Mouse (Mus musculus) fat pad, adult 2 months (tissue): ENCODE measurements at regions not wholly inside any gene's neighbourhood (a gene's known extent, or its start where the extent isn't known, plus 50 kb on each side); places are given as distances from the start of the nearest gene placed in this dataset.
"Not testable (repeated sequence)": the region's sequence is repeated elsewhere in the genome, so short reads cannot be mapped to it uniquely, and the experiment has no call there.

Experiments used
- DNase-seq: peaks from one replicate; pipeline ENCODE4 v3.0.0-alpha.2; 2011; ENCODE audit warnings: low read depth, low spot score; ENCODE audit errors: extremely low read depth

DNA sequence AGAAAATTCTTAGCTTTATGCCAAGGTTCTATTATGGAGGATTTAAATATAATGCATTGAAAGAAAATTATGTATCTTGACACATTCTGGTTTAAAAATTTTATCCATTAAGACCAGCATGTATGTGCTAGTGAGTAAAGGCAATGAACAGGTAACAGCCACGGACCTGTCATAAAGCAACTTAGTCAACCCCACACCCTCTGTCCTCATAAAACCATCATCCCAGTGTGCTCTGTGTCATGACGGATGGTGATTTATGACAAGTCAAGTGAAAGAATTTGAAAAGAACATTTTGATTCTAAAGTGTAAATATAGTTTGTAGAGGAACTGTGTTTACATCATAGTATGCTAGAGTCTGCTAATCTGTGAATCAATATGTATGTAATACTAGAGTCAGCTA, 946.3 kb upstream of the Cypt12 start:
- no peak for DNase-seq

DNA sequence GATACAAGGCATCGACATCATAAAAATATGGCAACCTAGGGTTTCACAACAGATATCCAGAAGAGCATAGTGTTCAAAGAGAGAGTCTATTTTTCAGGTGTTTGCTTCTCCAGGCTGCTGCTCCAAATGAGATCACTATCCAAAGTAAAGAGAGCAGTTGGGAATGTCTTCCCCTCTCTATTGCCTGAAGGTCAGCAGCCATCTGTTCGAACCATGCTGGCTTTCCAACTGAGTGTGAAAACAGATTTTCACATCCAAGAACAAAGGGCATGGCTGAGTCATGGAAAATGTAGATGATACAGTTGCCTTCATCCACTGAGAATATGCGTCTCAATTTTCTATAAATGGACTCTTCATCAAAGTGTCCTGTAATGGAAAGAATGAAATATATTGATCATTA, 945.1 kb upstream of the Cypt12 start:
- DNase-seq, result no peak

DNA sequence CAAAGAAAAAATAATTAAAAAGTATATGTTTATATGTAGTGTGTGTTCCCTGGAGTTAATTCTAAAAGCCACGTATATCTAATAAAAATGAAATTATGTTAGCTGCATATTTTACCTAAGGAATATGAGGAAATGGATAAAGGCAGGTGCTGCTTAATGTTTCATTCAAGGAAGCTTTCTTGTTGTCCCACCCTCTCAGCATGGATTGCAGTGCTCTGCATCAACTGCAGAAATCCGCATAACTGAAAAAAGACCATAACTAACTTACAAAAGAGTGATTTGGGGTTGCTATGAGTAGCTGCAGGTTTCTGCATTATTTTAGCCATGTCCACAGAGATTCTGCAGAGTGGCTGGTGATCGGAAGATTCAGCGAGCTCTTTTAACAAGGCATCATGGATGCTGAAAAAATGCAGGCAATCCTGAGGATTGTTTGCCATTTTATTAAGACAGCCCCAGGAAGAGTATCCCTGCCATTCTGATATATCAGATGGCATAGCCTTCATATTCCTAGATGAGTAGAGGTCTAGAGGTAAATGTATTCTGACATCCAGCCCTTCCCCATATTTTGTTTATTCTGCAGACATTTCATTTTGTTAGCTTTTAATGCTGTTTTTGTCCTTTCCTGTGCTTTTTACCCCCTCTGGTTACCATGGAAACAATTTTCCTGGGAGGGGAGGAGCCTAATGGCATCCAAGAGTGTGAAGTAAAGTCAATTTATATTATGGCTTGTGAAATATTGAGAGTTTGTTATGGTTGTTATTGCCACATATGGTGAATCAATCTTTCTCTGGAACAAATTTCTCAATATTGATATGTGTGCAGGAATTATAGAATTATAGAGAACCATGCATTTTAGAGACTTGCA, 933.8 kb upstream of the Cypt12 start:
- DNase-seq, result no peak

DNA sequence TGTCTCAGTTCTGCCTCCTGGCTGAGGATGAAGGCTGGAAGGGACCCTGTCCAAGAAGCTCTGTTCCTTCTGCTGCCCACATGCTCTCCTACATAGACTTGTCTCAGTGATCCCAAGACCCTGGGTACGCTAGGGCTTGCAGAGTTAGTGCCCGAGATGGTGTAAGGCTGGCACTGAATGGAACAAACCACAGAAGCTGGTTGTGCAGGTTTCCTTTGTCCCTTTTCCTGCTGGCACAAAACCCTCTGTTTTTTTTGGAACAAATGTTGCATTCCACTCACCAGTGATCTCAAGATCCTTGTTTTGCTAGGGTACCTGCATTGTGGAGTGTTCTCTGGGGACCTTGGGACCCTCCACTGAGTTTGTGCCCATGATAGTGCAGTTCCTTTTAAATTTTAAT, 897.4 kb upstream of the Cypt12 start:
- peak; percentile 75 for DNase-seq

DNA sequence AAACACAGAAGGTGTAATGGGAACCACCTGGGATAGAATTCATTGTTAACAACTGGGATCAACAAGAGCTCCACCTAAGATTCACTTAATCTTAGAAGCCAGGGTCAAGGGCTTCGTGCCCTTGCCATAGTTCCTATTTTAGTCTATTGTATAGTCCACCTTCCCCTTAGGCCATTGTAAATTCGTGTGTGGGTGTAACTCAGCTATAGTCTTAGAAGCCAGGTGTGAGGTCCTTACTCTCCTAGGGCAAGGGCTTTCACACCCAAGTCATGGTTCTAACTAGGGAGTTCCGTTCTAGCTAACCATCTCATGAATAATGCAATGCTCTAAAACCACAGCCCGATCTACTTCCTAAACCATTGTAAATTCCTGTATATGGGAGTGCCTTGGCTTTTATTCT, 889.8 kb upstream of the Cypt12 start:
- not testable (repeated sequence) for DNase-seq

DNA sequence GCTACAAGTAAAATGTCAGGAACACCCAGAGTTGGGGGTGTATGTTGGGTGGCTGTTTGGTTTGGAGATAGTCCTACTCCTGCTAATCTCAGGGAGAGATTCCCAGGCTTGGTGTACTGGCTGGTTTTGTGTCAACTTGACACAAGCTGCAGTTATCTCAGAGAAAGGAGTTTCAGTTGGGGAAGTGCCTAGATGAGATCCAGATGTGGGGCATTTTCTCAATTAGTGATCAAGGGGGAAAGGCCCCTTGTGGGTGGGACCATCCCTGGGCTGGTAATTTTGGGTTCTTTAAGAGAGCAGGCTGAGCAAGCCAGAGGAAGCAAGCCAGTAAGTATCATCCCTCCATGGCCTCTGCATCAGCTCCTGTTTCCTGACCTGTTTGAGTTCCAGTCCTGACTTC, 841.9 kb upstream of the Cypt12 start:
- not testable (repeated sequence) for DNase-seq
